Mouse (Mus musculus) brain, adult 2 months (tissue): ENCODE measurements around the gene Sulf2.
A peak's percentile ranks its signal among the peaks of the same experiment; 100 is the strongest.

Source experiments
- DNase-seq: peaks from one replicate; pipeline ENCODE4 v3.0.0; 2011; ENCODE audit warnings: low read depth, low spot score

Sulf2 gene

DNA sequence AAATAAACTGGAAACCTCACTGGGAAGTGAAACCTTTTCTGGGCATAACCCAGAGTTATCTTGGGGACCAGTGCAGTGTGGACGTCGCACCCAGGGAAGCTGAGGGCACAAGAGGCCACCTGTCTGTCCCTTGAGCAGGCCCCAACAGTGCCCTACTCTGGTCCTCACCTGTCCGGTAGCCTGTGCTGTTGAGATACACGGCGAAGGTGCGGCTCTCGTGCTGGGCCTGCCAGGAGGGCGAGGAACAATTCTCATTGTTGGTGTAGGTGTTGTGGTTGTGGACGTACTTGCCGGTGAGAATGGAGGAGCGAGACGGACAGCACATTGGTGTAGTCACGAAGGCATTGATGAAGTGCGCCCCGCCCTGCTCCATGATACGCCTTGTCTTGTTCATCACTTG, 38.8 kb downstream of the Sulf2 start:
- no peak for DNase-seq

DNA sequence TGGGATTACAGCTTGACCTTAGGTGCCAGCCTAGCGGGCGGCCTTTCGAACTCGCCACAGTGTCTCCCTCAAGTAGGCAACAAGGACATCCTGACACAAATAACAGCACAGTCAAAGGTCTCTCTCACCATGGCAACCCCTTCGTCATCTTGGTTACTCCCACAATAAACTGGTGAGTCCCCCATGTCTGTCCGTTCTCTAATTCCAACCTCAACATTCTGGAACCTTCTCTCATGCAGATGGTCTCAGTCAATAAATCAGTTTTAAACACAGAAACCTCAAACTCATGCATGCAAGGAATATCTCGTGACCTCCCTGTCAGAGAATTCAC, 39.2 kb downstream of the Sulf2 start:
- no peak for DNase-seq

DNA sequence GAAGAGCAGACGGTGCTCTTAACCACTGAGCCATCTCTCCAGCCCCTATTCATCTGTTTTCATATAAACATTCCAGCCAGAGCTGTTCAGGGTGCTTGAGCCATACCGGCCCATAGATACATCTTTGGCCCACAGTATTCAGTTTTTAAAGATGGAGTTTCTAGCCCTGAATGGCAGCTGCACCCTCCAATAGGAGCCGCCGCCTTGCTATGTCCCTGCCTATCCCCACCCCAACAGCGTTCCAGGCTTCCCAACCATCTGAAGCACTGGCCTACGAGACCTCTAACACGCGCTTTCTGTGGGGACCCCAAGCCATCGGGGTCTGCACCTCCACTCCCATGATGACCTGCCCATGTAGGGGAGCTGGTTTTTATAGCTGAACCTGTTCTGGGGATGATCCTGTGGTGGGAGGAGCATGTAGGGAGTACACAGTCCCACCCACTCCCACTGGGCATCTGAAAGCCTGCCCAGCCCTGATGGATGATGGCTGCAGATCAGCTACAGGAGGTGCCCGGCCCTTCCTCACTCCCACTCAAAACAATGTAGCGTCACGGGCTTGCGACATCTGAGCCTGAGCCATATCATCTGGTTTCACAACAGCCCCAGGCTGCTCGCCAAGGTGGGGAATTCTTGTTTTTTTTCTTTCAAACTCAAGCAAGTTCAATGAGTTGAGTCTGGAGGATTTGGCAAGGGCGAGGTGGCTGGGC, 39.7 kb downstream of the Sulf2 start:
- no peak for DNase-seq

DNA sequence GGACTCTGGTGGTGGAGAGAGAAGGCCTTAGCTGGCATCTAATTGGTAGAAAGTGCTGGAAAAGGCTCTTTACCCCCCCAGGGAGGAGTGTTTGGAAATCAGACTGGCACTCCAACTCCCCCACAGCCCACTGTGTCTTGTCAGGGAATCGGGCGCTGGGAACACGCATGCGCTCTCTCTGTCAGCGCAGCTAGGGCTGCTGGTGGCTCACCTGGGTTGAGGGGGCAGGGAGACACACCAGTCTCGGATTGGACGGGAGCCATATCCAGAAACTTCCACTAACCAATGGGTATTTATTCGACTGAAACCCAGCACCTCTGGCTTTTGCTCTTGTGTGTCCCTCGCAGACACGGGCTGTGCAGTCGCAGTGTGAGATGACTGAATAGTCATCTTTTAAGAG, 42.5 kb downstream of the Sulf2 start:
- no peak for DNase-seq

DNA sequence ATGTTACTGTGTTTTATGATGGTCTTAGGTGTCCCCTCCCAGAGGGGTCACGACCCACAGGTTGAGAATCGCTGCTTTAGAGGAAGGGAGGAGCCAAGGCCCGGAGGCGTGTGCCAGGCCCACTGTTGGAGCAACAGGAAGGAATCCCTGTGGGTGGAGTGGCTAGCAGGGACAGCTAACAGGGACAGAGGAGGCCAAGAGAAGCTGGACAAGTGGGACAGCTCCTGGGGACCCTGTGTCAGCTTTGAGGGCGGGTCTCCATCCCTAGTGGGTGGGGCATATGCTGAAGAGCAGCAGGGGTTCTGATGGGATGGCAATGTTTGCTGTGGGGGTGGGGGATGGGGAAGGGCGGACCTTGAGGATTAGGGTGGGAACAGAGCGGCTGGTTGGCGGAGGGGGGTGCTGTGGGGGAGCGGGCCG, 43.6 kb downstream of the Sulf2 start:
- no peak for DNase-seq

DNA sequence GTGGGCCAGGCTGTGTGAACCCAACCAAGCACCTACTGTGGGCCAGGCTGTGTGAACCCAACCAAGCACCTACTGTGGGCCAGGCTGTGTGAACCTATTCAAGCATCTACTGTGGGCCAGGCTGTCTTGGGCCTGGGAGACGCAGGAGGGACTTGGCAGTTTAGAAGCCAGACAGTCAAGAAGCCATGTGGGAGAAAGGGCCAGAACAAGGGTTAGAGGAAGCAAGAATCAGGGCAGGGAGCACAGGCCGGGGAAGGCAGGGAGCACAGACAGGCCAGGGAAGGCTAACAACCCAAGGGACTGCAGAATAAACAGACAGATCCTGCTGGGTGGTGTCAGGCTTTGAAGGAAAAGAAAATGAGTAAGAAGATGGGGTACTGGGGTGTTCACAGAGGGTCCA, 44.2 kb downstream of the Sulf2 start:
- DNase-seq, result no peak

DNA sequence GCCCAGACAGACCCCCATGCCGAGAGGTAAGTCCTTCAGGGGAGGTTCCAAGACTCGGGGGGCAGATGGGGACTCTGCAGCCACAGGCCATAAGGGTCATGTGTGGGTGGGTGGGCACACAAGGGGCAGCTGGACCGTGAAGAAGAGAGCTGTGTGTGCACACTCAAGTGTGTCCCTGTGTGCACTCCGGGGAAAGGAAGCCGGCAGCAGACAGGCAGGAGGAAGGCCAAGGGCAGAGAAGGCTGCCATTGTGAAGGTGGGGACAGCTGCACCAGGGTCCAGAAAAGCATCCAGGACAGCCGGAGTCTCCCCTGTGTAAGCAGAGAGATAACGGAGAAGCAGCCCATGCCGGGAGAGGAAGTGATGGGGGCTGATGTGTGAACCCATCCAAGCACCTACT, 44.7 kb downstream of the Sulf2 start:
- DNase-seq, result no peak

DNA sequence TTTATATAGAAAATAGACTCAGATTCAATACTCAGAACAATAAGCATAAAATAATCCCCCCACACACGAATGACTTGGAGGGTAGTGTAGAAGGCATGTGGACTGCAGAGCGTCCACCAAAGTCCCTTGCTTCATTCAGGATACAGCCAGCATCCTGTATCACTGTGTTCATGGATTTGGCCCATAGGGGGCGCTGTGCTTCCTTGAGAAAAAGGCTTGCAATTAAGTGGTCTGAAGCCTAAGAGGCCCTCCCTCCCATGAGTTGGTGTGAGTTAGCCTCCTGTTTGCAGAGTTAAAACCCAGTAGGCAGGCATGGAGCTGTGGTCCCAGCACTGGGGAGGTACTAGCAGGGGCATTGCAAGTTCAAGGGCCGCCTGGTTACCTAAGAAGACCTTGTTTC, 47.1 kb downstream of the Sulf2 start:
- DNase-seq, result peak; percentile 91

DNA sequence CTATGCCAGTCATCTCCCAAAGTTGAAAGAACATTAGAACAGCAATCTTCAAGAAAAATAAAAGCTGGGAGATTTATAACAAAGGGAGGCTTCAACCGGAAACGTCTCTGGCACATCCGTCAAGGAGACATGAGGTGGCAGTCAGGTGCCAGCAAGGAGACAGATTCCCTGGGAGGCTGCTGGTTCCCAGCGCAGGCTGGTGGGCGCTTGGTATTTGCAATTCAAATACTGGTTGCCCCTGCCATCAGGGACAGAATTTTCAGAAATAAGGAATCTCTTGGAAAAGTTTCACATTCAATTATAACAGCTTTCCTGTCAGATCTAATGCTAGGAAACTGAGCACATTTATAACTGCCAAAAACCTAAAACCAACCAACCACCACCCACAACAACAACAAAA, 47.6 kb downstream of the Sulf2 start:
- DNase-seq, result peak; percentile 53

DNA sequence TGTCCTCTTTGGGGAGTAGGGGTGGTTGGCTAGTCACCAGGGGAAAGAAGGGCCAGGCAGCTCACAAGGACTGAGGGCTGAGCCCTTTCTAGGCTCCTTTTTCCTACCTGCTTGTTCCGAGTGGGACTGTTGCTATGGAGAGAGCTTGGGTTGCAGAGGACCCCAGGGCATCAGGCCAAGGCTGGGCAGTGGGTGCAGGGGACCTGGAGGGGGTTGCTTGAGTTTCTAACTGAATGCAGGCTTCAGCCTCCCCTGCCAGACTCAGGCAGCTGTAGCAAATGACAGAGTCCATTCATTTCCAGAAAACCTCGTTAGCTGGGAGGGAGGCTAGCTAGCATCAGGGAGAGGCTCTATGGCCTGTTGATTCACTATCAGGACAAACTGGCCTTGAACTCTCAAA, 48.8 kb downstream of the Sulf2 start:
- DNase-seq, result no peak

DNA sequence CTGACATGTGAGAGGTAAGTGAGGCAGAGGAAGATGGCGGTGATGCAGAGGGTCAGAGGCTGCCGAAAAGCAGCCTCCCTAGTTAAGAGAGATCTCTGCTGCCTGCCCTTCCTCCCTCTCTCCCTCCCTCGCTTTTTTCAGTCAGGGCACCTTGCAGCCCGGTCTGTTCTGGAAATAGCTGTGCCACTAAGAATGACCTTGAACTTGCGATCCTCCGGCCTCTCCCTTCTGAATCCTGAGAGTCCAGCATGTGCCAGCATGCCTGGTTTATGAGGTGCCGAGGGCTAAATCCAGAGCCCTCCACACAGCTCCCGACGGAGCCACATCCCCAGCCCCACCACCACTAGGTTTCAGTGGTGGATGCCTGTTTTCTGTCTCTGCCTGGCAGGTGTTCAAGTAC, 49.6 kb downstream of the Sulf2 start:
- no peak for DNase-seq

DNA sequence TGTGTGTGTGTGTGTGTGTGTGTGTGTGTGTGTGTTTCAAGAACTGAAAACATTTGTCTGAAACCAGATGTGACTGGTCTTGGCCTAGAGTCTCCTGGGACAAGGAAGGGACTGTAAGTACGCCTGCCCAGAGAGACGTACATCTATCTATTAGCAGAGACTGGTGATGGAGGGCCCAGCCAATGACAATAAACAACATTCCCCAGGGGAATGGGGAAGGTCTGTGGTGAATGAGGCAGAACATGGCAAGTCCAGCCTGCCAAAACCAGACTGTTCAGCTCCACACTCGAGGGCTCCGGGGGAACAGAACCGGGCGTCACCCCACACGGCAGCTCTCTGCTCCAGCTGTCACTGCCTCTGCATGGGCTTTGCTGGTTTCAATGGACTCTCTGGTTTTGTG, 52.6 kb downstream of the Sulf2 start:
- DNase-seq, result no peak

DNA sequence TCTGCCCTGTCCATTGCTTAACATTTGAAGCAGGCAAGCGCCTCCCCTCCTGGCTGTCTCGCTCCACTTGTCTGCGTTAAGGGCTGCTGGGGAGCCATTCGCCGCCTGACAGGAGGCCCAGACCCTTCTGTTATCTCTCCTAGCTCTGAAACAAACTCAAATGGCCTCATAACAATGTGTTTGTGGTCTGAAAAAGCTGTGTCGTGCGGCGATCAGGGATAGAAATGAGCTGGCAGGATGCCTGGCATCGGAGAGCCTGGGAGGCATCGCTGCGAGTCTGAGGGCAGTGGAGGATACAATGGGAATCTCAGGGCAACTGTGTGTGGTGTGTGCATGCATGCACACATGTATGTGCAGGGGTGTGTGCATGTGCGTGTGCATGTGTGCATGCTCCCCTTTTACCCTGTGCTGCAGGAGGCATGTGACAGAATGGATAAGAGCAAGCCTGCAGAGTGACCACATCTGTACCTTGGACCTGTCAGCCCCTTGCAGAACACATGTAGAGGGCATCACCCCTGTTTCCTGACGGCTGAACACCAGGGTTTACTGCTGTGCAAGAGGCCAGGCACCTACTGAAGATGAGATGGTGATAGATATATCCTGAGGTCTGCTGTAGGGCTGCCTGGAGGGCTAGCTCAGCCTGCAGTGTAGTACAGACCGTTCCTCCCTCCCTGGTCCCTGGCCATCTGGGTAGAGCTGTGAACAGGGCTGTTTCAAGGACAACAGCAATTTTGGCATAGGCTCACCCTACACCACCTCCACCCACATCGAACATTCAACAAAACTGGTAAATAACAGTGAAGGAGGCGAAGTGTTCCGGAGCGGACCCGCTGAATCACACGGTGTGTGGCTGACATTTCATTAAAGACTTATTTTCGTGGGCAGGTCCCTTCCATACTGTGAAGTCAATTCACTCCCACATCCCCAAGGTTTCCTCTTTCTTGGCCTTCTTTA, 54.9 kb downstream of the Sulf2 start:
- DNase-seq, result peak; percentile 69

DNA sequence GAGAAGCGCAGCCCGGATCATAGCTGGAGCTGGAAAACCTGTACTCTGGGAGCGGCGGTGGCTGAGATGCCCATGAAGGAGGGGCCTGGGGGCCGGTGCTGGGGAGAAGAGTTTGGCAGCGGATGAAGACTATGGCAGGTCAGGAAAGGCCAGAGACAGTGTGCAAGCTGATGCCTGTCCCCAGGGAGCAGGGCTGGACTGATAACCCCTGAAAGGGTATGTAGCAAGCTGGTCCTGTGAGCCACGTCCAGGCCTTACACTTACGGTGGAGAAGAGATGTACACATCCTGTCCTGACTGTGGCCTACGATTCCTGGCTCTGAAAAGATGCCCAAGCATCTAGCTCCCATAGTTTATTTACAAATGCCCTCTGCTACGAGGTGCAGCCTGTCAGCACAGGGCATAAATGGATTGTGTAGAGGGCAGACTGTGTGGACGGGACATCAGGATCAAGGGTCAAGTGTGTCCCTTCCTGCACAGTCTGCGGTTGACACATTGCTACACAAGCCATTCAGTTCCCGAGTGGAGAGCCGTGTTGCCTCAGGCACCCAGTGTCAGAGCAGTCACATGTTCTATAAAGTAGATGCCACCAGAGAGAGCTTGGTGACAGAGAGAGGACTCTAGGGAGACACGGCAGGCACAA, 57.0 kb downstream of the Sulf2 start:
- no peak for DNase-seq

DNA sequence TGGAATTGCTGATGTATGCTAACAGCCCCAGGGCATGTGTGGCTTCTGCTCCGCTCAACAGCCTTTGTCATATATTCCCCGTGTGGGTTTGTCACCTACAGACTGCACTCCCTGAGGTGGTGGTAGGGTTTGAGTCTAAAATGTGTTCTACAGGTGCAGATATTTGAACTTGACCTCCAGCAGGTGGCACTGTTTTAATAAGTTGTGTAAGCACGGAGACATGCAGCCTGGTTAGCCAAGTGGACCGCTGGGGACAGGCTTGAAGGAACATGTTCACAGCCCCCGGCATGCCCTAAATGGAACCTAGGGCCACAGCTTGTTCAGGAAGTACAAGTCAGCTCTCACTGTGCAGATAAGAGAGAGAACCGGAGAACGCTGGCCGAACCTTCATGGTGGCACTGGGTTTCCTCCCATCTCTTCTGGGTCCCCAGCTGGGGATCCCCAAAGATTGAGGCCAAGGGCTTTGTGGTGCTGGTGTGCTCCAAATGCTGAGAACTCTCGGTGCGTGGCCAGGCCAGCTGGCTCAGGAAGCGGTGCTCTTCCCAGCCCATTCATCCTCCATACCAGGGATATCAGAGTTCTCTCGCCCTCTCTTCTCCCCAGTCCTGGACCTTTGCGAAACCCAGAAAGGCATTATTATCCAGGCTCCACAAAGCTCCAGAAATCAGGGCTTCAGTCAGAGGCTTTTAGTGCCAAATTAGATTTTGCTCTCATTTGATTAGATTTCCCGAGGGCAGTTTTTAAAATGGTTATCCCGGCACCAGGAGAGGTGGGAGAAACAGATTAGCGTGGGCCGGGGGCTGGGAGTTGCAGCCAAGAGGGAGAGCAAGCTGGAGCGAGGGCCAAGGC, 57.8 kb downstream of the Sulf2 start:
- DNase-seq, result peak; percentile 67

DNA sequence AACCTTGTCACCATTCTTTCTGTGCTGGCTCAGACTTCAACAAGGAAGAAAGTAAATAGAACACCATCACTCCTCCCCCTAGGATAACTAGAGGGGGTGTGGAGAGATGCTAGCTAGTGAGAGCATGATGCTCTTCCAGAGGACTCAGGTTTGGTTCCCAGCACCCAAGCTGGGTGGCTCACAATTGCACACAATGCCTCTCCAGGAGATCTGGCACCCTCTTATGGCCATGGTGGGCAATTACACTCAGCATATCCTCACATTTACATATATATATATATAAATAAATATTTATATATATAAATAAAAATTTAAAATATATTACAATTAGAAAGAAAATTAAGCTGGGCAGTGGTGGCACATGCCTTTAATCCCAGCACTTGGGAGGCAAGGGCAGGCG, 58.6 kb downstream of the Sulf2 start:
- no peak for DNase-seq

DNA sequence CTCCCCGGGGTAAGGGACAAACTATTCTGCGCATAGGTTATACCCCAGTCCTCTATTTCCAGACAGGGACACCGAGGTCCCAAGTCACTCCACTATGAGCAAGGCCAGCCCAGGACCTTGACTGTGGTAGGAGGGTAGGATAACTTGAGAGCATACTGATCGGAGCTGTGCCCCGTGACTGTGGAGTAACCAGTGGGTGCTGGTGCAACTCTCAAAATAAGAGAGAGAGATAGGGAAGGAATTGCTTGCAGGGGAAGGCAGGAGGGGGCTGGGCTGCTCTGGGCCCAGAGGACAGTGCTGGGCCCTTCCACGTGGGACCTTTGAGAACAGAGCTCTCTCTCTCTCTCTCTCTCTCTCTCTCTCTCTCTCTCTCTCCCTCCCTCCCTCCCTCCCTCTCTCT, 59.2 kb downstream of the Sulf2 start:
- DNase-seq, result no peak

DNA sequence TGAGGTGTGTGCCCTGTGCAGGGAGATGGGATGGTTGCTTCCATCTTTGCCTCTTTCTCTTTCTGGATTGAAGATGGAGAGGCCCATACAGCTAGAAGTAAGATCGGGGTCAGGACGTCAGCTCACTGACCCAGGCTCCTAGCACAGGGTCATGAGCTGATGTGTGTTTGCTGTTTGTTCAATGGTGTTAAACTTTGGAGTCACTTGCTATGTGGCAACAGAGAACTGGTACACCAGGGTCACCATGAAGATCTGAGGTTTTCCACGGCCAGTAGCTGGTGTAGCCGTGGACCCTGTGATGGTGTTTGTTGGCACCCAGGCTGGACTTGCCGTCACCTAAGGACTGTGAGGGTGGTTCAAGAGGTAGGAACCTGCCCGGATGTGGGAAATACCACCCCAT, 63.1 kb downstream of the Sulf2 start:
- no peak for DNase-seq

DNA sequence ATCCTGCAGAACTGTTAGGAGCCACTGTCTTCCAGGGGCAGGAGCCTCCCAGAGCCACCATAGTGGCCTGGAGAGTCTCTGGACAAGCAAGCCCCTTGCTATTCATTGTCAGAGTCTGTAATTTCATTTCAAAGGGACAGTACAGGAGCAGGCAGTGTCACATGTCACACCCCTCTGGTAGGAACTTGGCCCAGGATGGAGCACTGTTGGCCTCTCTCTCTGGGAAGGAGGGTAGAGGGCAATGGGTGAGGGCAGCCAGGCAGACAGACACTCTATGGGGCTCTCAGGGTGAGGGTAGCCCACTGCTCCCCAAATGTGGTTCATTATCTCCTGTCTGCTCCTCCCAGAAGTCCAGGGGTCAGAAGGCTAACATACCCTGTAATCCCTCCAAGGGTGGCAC, 63.9 kb downstream of the Sulf2 start:
- no peak for DNase-seq

DNA sequence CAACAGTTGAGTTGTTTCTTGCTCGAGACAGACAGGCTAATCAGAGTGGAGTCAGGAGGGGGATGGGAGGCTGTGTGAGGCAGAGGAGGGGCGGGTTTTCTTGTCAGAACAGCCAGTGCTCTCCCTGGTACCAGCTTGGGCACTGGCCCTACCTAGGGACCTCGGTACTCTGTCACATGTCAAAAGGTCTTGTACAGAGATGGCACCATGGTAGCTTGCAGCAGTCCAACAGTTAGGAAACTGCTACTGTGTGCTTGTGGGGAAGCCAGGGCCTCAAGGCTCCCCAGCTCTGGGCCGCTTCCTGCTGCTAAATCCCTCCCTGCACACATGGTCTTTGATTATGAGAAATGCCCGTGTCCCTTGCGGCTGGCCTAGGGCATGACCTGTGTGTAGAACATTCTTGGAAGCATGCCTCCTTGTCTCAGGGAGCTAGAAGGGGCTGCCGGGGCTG, 65.3 kb downstream of the Sulf2 start:
- no peak for DNase-seq

DNA sequence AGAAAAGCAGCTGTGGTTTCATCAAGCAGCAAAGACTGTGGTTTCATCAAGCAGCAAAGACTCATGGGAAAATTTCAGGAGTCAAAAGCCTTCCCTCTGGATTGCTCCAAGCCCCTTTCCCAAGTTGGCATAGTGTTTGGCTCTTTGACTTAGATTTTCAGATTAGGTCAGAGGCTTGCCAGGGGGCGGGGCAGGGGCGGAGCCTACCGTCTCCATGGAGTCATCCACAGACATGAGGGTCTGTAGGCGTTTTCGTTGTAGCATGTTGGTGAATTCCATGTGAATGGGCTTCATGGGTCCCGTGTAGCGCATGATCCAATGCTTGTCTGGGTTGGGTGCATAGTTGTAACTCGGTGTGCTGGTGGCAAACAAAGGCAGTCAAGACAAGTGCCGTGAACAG, 66.5 kb downstream of the Sulf2 start:
- DNase-seq, result no peak
